Mouse (Mus musculus): Measurements from ENCODE around the gene Lbx1.

The Lbx1 gene

GRCm38 (mm10) chr19:45216240-45216639 lies 19.4 kb downstream of the Lbx1 start:
- DNase-seq (ENCODE audit: low read depth, low spot score) = peak; percentile 51

DNA sequence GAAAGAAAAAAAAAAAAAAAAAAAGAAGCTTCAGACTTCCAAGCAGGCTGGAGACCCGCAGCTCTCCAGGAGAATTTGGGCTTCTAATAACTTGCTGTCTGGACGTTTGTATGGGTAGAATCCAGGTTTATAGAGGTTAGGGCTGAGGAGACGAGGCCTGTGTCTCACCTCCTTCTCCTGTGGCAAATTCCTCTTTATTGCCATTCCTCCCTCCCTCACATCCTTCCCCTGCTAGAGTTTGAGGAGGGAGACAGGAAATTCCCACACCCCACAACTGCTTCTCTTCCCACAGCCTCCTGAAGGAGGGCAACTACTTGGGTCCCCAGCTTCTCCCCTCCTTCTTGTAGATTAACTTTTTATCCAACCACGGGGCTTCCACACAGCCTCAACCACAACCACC lies 20.2 kb downstream of the Lbx1 start:
- no peak for DNase-seq (ENCODE audit: low read depth, low spot score)

DNA sequence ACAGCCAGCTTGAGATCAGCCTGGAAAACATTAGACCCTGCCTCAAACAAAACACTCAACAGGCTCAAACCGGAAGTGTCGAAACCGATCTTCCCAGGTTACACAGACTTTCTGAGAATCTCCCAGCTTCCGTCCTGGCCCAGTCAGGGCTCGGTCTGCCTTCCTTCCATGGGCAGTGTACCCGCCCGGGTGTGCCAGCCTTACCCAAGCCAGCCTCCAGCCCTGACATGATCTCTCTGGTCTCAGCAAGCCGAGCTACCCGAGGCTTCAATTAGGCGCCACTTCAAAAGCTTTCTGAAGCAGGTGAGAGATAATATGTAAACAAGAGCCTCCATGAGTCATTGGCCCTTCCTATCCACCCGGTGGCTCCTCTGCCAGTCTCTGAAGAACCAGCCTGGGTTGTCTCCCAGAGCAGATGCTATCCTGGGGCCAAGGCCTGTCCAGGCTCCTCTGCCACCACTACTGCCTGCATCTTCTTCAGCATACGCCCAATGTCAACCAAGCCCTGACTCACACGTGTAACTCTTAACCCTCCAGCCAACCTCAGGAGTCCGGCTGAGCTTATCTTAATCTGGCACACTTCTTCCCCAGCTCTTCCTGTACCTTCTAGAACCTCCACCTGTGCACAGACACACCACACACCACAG lies 25.7 kb downstream of the Lbx1 start:
- DNase-seq (ENCODE audit: low read depth, low spot score) = no peak

DNA sequence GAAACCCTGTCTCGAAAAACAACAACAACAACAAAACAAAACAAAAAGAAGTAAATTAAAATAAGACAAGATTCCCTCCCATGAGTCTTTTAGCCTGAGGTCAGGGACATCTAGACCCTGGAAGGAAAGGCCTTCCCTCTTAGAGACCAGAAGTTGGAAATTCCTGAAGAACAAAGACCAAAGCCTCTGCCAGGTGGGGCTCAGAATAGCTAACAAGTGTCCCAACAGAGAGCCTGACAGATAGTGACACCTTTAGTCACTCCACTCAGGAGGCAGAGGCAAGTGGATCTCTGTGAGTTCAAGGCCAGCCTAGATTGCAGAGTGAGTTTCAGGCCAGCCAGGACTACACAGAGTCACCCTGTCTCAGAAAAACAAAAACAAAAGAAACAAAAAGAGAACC lies 26.4 kb downstream of the Lbx1 start:
- DNase-seq (ENCODE audit: low read depth, low spot score) = no peak

GRCm38 (mm10) chr19:45208438-45209060 lies 27.1 kb downstream of the Lbx1 start:
- DNase-seq (ENCODE audit: low read depth, low spot score) = no peak

GRCm38 (mm10) chr19:45207662-45208437 lies 27.8 kb downstream of the Lbx1 start:
- DNase-seq (ENCODE audit: low read depth, low spot score) = no peak

DNA sequence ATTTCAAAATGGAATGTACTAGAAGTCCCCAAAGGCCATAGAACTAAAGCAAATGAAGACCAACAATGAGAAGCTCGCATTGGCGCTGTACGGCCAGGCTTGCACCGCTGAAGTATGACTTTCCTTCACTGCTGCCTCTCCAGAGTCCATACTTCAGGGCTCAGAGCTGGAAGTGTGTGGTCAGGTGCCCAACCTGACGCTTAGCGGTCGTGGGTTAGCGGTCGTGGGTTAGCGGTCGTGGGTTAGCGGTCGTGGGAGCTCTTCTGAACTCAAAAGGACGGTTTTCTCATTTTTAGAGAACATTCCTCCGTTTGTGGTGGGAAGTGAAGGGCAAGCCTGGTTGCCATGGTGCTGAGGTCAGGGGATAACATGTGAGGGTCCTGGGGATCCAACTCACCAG lies 28.5 kb downstream of the Lbx1 start:
- no peak for DNase-seq (ENCODE audit: low read depth, low spot score)

GRCm38 (mm10) chr19:45205311-45206105 lies 30.1 kb downstream of the Lbx1 start:
- DNase-seq (ENCODE audit: low read depth, low spot score) = peak; percentile 59

DNA sequence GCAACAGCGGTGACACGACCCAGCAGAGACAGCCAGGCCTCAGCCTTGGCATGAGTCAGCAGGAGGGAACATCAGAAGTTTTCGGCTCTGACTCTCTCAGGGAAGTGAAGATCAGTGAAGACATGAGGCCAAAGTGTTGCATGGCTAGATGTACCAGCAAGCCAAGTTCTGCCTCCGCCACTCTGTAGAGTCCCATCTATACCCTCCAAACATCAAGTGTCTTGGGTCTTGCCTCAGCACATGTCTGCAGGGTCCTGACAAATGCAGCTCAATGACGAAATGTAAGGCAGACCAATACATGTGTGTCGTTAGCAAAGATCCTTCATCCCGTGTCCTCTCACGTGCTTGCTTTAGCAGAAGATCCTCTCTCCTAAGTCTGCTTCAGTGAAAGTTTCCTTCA lies 38.6 kb downstream of the Lbx1 start:
- DNase-seq (ENCODE audit: low read depth, low spot score) = no peak

DNA sequence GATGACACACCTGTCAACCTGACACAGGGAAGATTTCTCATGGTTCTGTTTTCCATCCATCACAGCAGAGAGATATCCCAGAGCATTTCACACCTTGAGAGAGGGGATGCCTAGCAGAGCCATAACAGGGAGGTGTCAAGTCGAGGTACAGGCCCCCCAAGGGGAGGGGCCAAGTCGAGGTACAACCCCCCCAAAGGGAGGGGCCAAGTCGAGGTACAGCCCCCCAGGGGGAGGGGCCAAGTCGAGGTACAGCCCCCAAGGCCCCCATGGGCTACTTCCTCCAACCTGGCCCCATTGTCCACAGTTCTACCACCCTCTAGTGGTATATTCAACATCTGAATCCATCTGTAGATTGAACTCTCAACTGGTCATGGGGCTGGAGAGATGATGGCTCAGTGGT lies 41.0 kb downstream of the Lbx1 start:
- no peak for DNase-seq (ENCODE audit: low read depth, low spot score)

Data from brain, adult 2 months (tissue).